Mouse (Mus musculus) forelimb bud, embryonic 11.5 days (tissue): ENCODE measurements at regions not wholly inside any gene's neighbourhood (a gene's known extent, or its start where the extent isn't known, plus 50 kb on each side); places are given as distances from the start of the nearest gene placed in this dataset.

Source experiments
- DNase-seq: peaks from one replicate; pipeline ENCODE4 v3.0.0-alpha.2; 2012; ENCODE audit warnings: low read depth, low spot score

DNA sequence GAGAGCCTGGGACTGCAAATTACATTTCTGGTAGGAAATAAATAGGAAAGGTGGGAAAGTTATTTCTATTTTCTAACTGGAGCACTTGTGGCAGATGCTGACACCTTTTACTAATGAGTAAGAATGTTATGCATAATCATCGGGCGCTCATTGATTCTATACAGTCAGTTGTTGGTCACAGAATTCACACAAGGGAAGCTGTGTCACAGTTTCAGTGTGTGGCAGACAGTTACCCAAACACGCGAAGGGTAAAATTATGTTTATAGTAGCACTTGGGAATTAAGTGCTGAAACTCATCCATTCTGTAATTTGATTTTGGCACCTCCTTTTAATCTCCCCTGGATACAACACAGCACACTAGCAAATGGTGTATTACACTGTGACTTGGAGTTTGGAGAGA lies 1376.8 kb downstream of the Sis start:
- no peak for DNase-seq

DNA sequence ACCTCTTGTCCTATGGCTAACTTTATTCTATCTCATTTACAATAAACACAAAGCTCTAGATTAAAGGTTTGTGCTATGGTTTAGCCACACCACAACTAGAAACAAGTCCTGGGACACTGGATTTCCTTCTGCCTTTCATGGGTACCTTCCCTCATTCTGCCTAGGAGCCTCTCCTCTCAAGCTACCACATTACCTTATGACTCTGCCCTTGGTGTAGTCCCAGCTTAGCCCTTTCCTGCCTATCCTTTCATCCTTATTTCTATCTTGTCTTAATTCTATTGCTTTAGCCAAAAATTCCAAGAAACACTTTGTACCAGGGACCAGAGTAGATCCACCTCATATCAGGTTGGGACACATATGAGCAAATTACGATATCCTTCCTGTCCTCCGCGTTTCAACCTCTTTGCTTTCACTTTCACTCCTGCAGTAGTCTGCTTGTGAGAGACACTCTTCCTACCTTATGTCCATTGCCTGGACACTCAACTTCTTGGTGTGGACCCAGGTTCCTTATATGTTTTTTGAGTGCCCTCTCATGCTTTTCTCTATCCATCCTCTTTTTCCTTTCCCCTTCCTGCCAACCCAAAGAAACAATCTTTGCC lies 1403.7 kb downstream of the Sis start:
- no peak for DNase-seq

DNA sequence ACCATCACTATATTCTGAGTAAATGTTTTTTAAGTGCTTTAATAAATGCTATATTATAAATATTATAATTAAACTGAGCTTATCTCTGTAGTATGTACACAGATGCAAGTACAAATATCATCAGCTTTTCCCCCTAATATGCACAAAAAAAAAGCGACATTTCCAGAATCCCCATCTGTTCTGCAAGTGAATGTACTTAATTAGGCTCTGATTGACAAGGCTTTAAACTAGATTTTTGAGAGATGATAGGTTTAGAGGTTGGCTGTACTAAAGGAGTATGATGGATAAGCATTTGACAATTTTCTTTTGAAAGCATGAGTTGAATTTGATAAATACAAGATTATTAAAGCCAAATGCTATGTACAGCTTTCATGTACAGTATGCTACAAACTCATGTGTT lies 1404.8 kb downstream of the Sis start:
- DNase-seq = no peak

DNA sequence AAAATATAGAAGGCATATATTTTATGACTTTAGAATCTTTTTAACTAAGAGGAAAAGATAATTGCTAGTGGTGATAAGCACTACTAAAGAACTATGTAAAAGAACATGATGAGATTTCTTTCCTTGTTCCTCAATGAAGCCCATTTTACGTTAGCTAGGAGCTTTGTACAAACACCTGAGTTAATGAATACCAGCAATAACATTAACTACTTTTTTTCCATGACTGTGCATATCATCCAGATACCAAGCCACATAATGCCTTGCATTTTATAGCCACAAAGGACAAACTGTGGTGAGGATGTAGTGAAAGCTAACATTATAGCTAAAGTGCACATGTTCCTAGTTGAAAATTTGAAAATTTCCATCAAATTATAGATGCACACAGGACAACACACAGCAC lies 1421.8 kb downstream of the Sis start:
- DNase-seq = no peak

DNA sequence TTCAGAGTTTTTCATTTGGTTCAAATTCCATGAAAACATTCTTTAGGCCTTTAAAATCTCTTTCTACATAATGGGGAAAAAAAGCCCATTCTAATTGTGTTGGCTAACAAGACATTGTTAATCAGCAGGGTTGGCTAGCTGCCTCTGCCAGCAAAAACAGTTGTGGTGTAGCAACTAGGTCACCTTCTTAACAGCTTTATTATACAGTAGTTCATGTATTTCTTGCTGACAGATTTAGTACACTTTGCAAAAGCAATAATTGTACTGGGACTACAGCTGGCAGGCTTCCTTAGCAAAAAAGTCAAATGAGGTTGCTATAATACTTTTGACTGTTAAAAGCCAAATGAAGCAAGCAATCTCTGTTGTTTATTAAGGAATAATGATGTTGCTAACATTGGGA lies 1454.8 kb downstream of the Sis start:
- peak; percentile 1 for DNase-seq
